Mouse (Mus musculus) hindbrain, embryonic 10.5 days (tissue): ENCODE results near the gene Ifrd1. TPM values are rescaled to one million over a fixed set of nuclear protein-coding genes. Genes with fewer than 3 reads are reported as not detected.

ENCODE experiments used
- DNase-seq: peaks from one replicate; pipeline ENCODE4 v3.0.0-alpha.2; 2017; ENCODE audit warnings: low spot score
- H3K27ac ChIP-seq: fragments of 300-500 bp; sonication (generic); 2 replicates; pipeline ENCODE4 v1.5.1; 2016; ENCODE audit warnings: mild to moderate bottlenecking, moderate library complexity
- H3K27me3 ChIP-seq: fragments of 300-500 bp; sonication (generic); 2 replicates; pipeline ENCODE4 v1.6.1; 2016; ENCODE audit warnings: mild to moderate bottlenecking; ENCODE audit not compliant: poor library complexity, insufficient read depth, severe bottlenecking
- H3K36me3 ChIP-seq: fragments of 300-500 bp; sonication (generic); 2 replicates; pipeline ENCODE4 v1.6.1; 2016; ENCODE audit warnings: mild to moderate bottlenecking, moderate library complexity
- H3K4me1 ChIP-seq: fragments of 300-500 bp; sonication (generic); replicated peaks from 2 replicates; pipeline ENCODE4 v1.6.1; 2016; ENCODE audit warnings: mild to moderate bottlenecking
- H3K4me3 ChIP-seq: fragments of 300-500 bp; sonication (generic); 2 replicates; pipeline ENCODE4 v1.5.1; 2016; ENCODE audit warnings: mild to moderate bottlenecking, moderate library complexity
- H3K9me3 ChIP-seq: fragments of 300-500 bp; sonication (generic); 2 replicates; pipeline ENCODE4 v1.6.1; 2016; ENCODE audit warnings: mild to moderate bottlenecking, moderate library complexity
- WGBS: fragments of 180-500 bp; shearing (Covaris S2); methylation state at CpG from one replicate; pipeline ENCODE4 v1.1.7; 2016; 5-methylcytosine and 5-hydroxymethylcytosine counted together
- polyA plus RNA-seq: library from polyadenylated mRNA; unstranded; fragments of >200 nt; fragmentation: Nextera tagmentation; extraction: Ambion mirVana; gene quantifications from 2 replicates; pipeline ENCODE4 v1.2.1, GENCODE M21; 2016

The Ifrd1 gene
- 125 and 146 TPM in 2 replicates for polyA plus RNA-seq

GRCm38 (mm10) chr12:40248454-40249180 lies at the start of gene Ifrd1:
Gene Ifrd1 (minus strand): TSS chr12:40248504.
- DNase-seq, result no peak
- H3K36me3 ChIP-seq, result no peaks in the 10 kb centered on the region
- WGBS, result 84% methylated on average over 5 of the region's 5 CpGs
- H3K27ac ChIP-seq, result no peak within 1 kb of the TSS
- no peaks in the 10 kb centered on the region for H3K27me3 ChIP-seq
- H3K9me3 ChIP-seq, result no peaks in the 10 kb centered on the region
- peaks cover 8% of the 10 kb centered on the region for H3K4me1 ChIP-seq
- H3K4me3 ChIP-seq, result no peak within 1 kb of the TSS

GRCm38 (mm10) chr12:40286539-40286938 lies 38.2 kb upstream of the Ifrd1 start:
- 0 out of 2 replicates have a peak, but pooled peaks cover 5% of the 10 kb centered on the region for H3K9me3 ChIP-seq
- WGBS, result 85% methylated on average over 4 of the region's 4 CpGs
- H3K4me3 ChIP-seq, result no peak overlapping the region
- H3K27me3 ChIP-seq, result no peaks in the 10 kb centered on the region
- no peak overlapping the region for H3K27ac ChIP-seq
- DNase-seq, result no peak
- H3K36me3 ChIP-seq, result no peaks in the 10 kb centered on the region
- H3K4me1 ChIP-seq, result no peaks in the 10 kb centered on the region

- WGBS, result 89% methylated on average over 4 of the region's 4 CpGs
- no peak overlapping the region for H3K27ac ChIP-seq
- no peaks in the 10 kb centered on the region for H3K27me3 ChIP-seq
- H3K4me1 ChIP-seq, result no peaks in the 10 kb centered on the region
- DNase-seq, result no peak
- H3K4me3 ChIP-seq, result no peak overlapping the region
- no peaks in the 10 kb centered on the region for H3K9me3 ChIP-seq
- H3K36me3 ChIP-seq, result no peaks in the 10 kb centered on the region
Measured at GRCm38 (mm10) chr12:40280596-40281325, 32.5 kb upstream of the Ifrd1 start.

- Histone ChIP-seq H3K9me3 (no peaks in the 10 kb centered on the region), H3K27ac (no peak overlapping the region), H3K4me1 (no peaks in the 10 kb centered on the region), H3K36me3 (no peaks in the 10 kb centered on the region), H3K27me3 (no peaks in the 10 kb centered on the region), H3K4me3 (no peak overlapping the region)
- WGBS, result 91% methylated on average over 3 of the region's 3 CpGs
- no peak for DNase-seq
Measured at GRCm38 (mm10) chr12:40277581-40277980, 29.3 kb upstream of the Ifrd1 start.

- no peaks in the 10 kb centered on the region for H3K4me1 ChIP-seq
- DNase-seq, result no peak
- no peak overlapping the region for H3K4me3 ChIP-seq
- H3K9me3 ChIP-seq, result no peaks in the 10 kb centered on the region
- H3K36me3 ChIP-seq, result no peaks in the 10 kb centered on the region
- no peak overlapping the region for H3K27ac ChIP-seq
- H3K27me3 ChIP-seq, result no peaks in the 10 kb centered on the region
Measured at GRCm38 (mm10) chr12:40274931-40275330, 26.6 kb upstream of the Ifrd1 start.

- H3K4me3 ChIP-seq, result no peak overlapping the region
- no peaks in the 10 kb centered on the region for H3K4me1 ChIP-seq
- H3K36me3 ChIP-seq, result no peaks in the 10 kb centered on the region
- 93% methylated on average over 4 of the region's 4 CpGs for WGBS
- H3K27ac ChIP-seq, result no peak overlapping the region
- H3K9me3 ChIP-seq, result no peaks in the 10 kb centered on the region
- DNase-seq, result no peak
- no peaks in the 10 kb centered on the region for H3K27me3 ChIP-seq
Measured at GRCm38 (mm10) chr12:40273339-40273738, 25.0 kb upstream of the Ifrd1 start.

- H3K36me3 ChIP-seq, result no peaks in the 10 kb centered on the region
- no peak overlapping the region for H3K4me3 ChIP-seq
- H3K27me3 ChIP-seq, result no peaks in the 10 kb centered on the region
- H3K4me1 ChIP-seq, result no peaks in the 10 kb centered on the region
- DNase-seq, result no peak
- H3K9me3 ChIP-seq, result no peaks in the 10 kb centered on the region
- H3K27ac ChIP-seq, result no peak overlapping the region
- 85% methylated on average over 4 of the region's 4 CpGs for WGBS
Measured at GRCm38 (mm10) chr12:40272710-40273109, 24.4 kb upstream of the Ifrd1 start.

- no peaks in the 10 kb centered on the region for H3K9me3 ChIP-seq
- no peaks in the 10 kb centered on the region for H3K36me3 ChIP-seq
- H3K27ac ChIP-seq, result no peak overlapping the region
- no peak for DNase-seq
- 80% methylated on average over 2 of the region's 2 CpGs for WGBS
- H3K4me1 ChIP-seq, result no peaks in the 10 kb centered on the region
- no peak overlapping the region for H3K4me3 ChIP-seq
- no peaks in the 10 kb centered on the region for H3K27me3 ChIP-seq
Measured at GRCm38 (mm10) chr12:40268313-40268712, 20.0 kb upstream of the Ifrd1 start.

GRCm38 (mm10) chr12:40263712-40264111 lies 15.4 kb upstream of the Ifrd1 start:
- WGBS, result 89% methylated on average over 4 of the region's 4 CpGs
- H3K9me3 ChIP-seq, result no peaks in the 10 kb centered on the region
- no peak overlapping the region for H3K4me3 ChIP-seq
- H3K27ac ChIP-seq, result no peak overlapping the region
- DNase-seq, result no peak
- H3K4me1 ChIP-seq, result no peaks in the 10 kb centered on the region
- H3K36me3 ChIP-seq, result no peaks in the 10 kb centered on the region
- H3K27me3 ChIP-seq, result no peaks in the 10 kb centered on the region

- H3K9me3 ChIP-seq, result no peaks in the 10 kb centered on the region
- no peak overlapping the region for H3K27ac ChIP-seq
- H3K36me3 ChIP-seq, result no peaks in the 10 kb centered on the region
- no peaks in the 10 kb centered on the region for H3K27me3 ChIP-seq
- H3K4me3 ChIP-seq, result no peak overlapping the region
- H3K4me1 ChIP-seq, result no peaks in the 10 kb centered on the region
- DNase-seq, result no peak
- 96% methylated on average over 6 of the region's 6 CpGs for WGBS
Measured at GRCm38 (mm10) chr12:40263006-40263405, 14.7 kb upstream of the Ifrd1 start.

GRCm38 (mm10) chr12:40258462-40259000 lies 10.2 kb upstream of the Ifrd1 start:
- no peak for DNase-seq
- no peaks in the 10 kb centered on the region for H3K36me3 ChIP-seq
- H3K27me3 ChIP-seq, result no peaks in the 10 kb centered on the region
- H3K4me3 ChIP-seq, result no peak overlapping the region
- 91% methylated on average over 6 of the region's 6 CpGs for WGBS
- no peaks in the 10 kb centered on the region for H3K9me3 ChIP-seq
- no peaks in the 10 kb centered on the region for H3K4me1 ChIP-seq
- no peak overlapping the region for H3K27ac ChIP-seq

- WGBS, result 6% methylated on average over 8 of the region's 8 CpGs
- Histone ChIP-seq H3K4me3 (no peak overlapping the region), H3K9me3 (no peaks in the 10 kb centered on the region), H3K27me3 (no peaks in the 10 kb centered on the region), H3K36me3 (no peaks in the 10 kb centered on the region), H3K4me1 (no peaks in the 10 kb centered on the region), H3K27ac (no peak overlapping the region)
- peak; percentile 73 for DNase-seq
Measured at GRCm38 (mm10) chr12:40257226-40257625, 8.9 kb upstream of the Ifrd1 start.

- Histone ChIP-seq H3K9me3 (no peaks in the 10 kb centered on the region), H3K27ac (no peak overlapping the region), H3K4me3 (no peak overlapping the region), H3K36me3 (no peaks in the 10 kb centered on the region), H3K4me1 (no peaks in the 10 kb centered on the region), H3K27me3 (no peaks in the 10 kb centered on the region)
- 94% methylated on average over 2 of the region's 2 CpGs for WGBS
- DNase-seq, result no peak
Measured at GRCm38 (mm10) chr12:40256543-40256942, 8.2 kb upstream of the Ifrd1 start.
